Mouse (Mus musculus) small intestine, adult 2 months (tissue): ENCODE measurements at regions not wholly inside any gene's neighbourhood (a gene's known extent, or its start where the extent isn't known, plus 50 kb on each side); places are given as distances from the start of the nearest gene placed in this dataset.

ENCODE experiments used
- CTCF ChIP-seq: fragments of 200-500 bp; IDR thresholded peaks from 2 replicates; pipeline ENCODE4 v1.5.1; 2012; ENCODE audit warnings: low read depth, mild to moderate bottlenecking, control low read depth, inconsistent platforms, low read length, moderate library complexity, mixed read lengths; ENCODE audit not compliant: insufficient replicate concordance, insufficient read length; ENCODE audit errors: extremely low read depth
- POLR2A ChIP-seq: fragments of 200-500 bp; IDR thresholded peaks from 2 replicates; pipeline ENCODE4 v1.6.1; 2012; ENCODE audit warnings: low read depth, mild to moderate bottlenecking, control low read depth, inconsistent platforms, low read length, moderate library complexity

GRCm38 (mm10) chr2:148611911-148612310 is 60.5 kb upstream of the Nxt1 start:
- TF ChIP-seq POLR2A: no peak
- no peak for TF ChIP-seq CTCF
